Mouse (Mus musculus) MEL (cell line): ENCODE measurements at regions not wholly inside any gene's neighbourhood (a gene's known extent, or its start where the extent isn't known, plus 50 kb on each side); places are given as distances from the start of the nearest gene placed in this dataset.

Experiments used
- DNase-seq: peaks from one replicate; pipeline ENCODE4 v3.0.0; 2011; ENCODE audit warnings: low read depth, low spot score
- H3K27ac ChIP-seq: 2 replicates; pipeline ENCODE4 v1.5.1; 2012; ENCODE audit warnings: low read depth, mild to moderate bottlenecking, control low read depth, low read length, moderate library complexity; ENCODE audit not compliant: control insufficient read depth
- H3K27me3 ChIP-seq, 2 experiments: fragments of 150-350 bp in 1 of 2; sonication (generic) in 1 of 2; 2 replicates each; pipeline ENCODE4 v1.6.1; 2012; ENCODE audit warnings: low read length in 2 of 2, mild to moderate bottlenecking in 2 of 2, improper control_type of control experiment in 1 of 2, moderate library complexity in 1 of 2; ENCODE audit not compliant: insufficient read depth in 2 of 2, control insufficient read depth in 1 of 2
- H3K36me3 ChIP-seq, 2 experiments: 2 replicates each; pipeline ENCODE4 v1.6.1; 2012 to 2014; ENCODE audit warnings: low read length in 2 of 2, improper control_type of control experiment in 1 of 2, inconsistent platforms in 1 of 2, mild to moderate bottlenecking in 1 of 2; ENCODE audit not compliant: insufficient read depth in 2 of 2, control insufficient read depth in 1 of 2
- H3K4me1 ChIP-seq, 2 experiments: fragments of 150-350 bp in 1 of 2; sonication (generic) in 1 of 2; 2 replicates each; pipeline ENCODE4 v1.6.1; 2012; ENCODE audit warnings: low read length in 2 of 2, improper control_type of control experiment in 1 of 2, mild to moderate bottlenecking in 1 of 2; ENCODE audit not compliant: insufficient read depth in 2 of 2, control insufficient read depth in 1 of 2
- H3K4me3 ChIP-seq, 2 experiments: fragments of 150-350 bp in 1 of 2; sonication (generic) in 1 of 2; 2 replicates each; pipeline ENCODE4 v1.5.1; 2012; ENCODE audit warnings: low read depth in 2 of 2, low read length in 2 of 2, mild to moderate bottlenecking in 2 of 2, moderate library complexity in 2 of 2, control low read depth in 1 of 2, improper control_type of control experiment in 1 of 2; ENCODE audit not compliant: control insufficient read depth in 1 of 2, insufficient read depth in 1 of 2
- H3K79me2 ChIP-seq: 2 replicates; pipeline ENCODE4 v1.6.1; 2012; ENCODE audit warnings: mild to moderate bottlenecking, low read length, moderate library complexity; ENCODE audit not compliant: control insufficient read depth, poor library complexity, insufficient read depth
- H3K9ac ChIP-seq: 2 replicates; pipeline ENCODE4 v1.6.1; 2012; ENCODE audit warnings: low read depth, mild to moderate bottlenecking, control low read depth, low read length, moderate library complexity; ENCODE audit not compliant: control insufficient read depth, poor library complexity, severe bottlenecking
- H3K9me3 ChIP-seq: fragments of 150-350 bp; sonication (generic); replicated peaks from 2 replicates; pipeline ENCODE4 v1.6.1; 2012; ENCODE audit warnings: mild to moderate bottlenecking, low read length, improper control_type of control experiment, moderate library complexity; ENCODE audit not compliant: insufficient read depth
- CHD1 ChIP-seq: IDR thresholded peaks from 2 replicates; pipeline ENCODE4 v1.6.1; 2012; ENCODE audit warnings: low read depth, mild to moderate bottlenecking, inconsistent platforms, low read length, improper control_type of control experiment
- CHD2 ChIP-seq: IDR thresholded peaks from 2 replicates; pipeline ENCODE4 v1.6.1; 2011; ENCODE audit warnings: low read length, improper control_type of control experiment
- ETS1 ChIP-seq: IDR thresholded peaks from 2 replicates; pipeline ENCODE4 v1.6.1; 2012; ENCODE audit warnings: low read depth, mild to moderate bottlenecking, inconsistent platforms, low read length, improper control_type of control experiment, moderate library complexity
- GABPA ChIP-seq: IDR thresholded peaks from 2 replicates; pipeline ENCODE4 v1.6.1; 2012; ENCODE audit warnings: low read depth, mild to moderate bottlenecking, inconsistent platforms, low read length, improper control_type of control experiment, moderate library complexity
- JUND ChIP-seq: IDR thresholded peaks from 2 replicates; pipeline ENCODE4 v1.6.1; 2011; ENCODE audit warnings: low read depth, mild to moderate bottlenecking, improper control_type of control experiment, low read length
- KAT2A ChIP-seq: conservative IDR thresholded peaks from 2 replicates; pipeline ENCODE4 v1.6.1; 2012; ENCODE audit warnings: low read depth, low read length, improper control_type of control experiment, inconsistent platforms
- MAFK ChIP-seq: IDR thresholded peaks from 2 replicates; pipeline ENCODE4 v1.6.1; 2011; ENCODE audit warnings: low read depth, mild to moderate bottlenecking, low read length, improper control_type of control experiment, borderline replicate concordance
- MAZ ChIP-seq: IDR thresholded peaks from 2 replicates; pipeline ENCODE4 v1.6.1; 2012; ENCODE audit warnings: low read depth, mild to moderate bottlenecking, inconsistent platforms, low read length, improper control_type of control experiment
- MYB ChIP-seq: IDR thresholded peaks from 2 replicates; pipeline ENCODE4 v1.6.1; 2011; ENCODE audit warnings: mild to moderate bottlenecking, low read depth, low read length, improper control_type of control experiment
- MYC ChIP-seq: IDR thresholded peaks from 2 replicates; pipeline ENCODE4 v1.6.1; 2011; ENCODE audit warnings: low read depth, mild to moderate bottlenecking, low read length, improper control_type of control experiment, moderate library complexity
- NELFE ChIP-seq: IDR thresholded peaks from 2 replicates; pipeline ENCODE4 v1.6.1; 2011; ENCODE audit warnings: low read depth, low read length, improper control_type of control experiment
- NRF1 ChIP-seq: IDR thresholded peaks from 2 replicates; pipeline ENCODE4 v1.6.1; 2014; ENCODE audit warnings: low read depth, mild to moderate bottlenecking, inconsistent platforms, low read length, improper control_type of control experiment, moderate library complexity; ENCODE audit not compliant: poor library complexity, insufficient read depth, severe bottlenecking
- POLR2AphosphoS2 ChIP-seq: IDR thresholded peaks from 2 replicates; pipeline ENCODE4 v1.6.1; 2011; ENCODE audit warnings: low read length, improper control_type of control experiment
- POLR2AphosphoS5 ChIP-seq: IDR thresholded peaks from 2 replicates; pipeline ENCODE4 v1.6.1; 2012; ENCODE audit warnings: low read depth, borderline replicate concordance, mild to moderate bottlenecking, inconsistent platforms, low read length, moderate library complexity, mixed read lengths
- RAD21 ChIP-seq: IDR thresholded peaks from 2 replicates; pipeline ENCODE4 v1.6.1; 2011; ENCODE audit warnings: mild to moderate bottlenecking, low read depth, low read length, improper control_type of control experiment
- RCOR1 ChIP-seq: IDR thresholded peaks from 2 replicates; pipeline ENCODE4 v1.6.1; 2012; ENCODE audit warnings: low read depth, mild to moderate bottlenecking, inconsistent platforms, low read length, improper control_type of control experiment
- SMC3 ChIP-seq: IDR thresholded peaks from 2 replicates; pipeline ENCODE4 v1.6.1; 2011; ENCODE audit warnings: low read depth, low read length, improper control_type of control experiment
- TAL1 ChIP-seq: IDR thresholded peaks from 2 replicates; pipeline ENCODE4 v1.6.1; 2012; ENCODE audit warnings: mild to moderate bottlenecking, inconsistent platforms, low read length, moderate library complexity, mixed read lengths
- TBP ChIP-seq: IDR thresholded peaks from 2 replicates; pipeline ENCODE4 v1.8.0; 2011; ENCODE audit warnings: low read depth, low read length, improper control_type of control experiment
- UBTF ChIP-seq: IDR thresholded peaks from 2 replicates; pipeline ENCODE4 v1.6.1; 2012; ENCODE audit warnings: low read depth, mild to moderate bottlenecking, inconsistent platforms, low read length, improper control_type of control experiment, moderate library complexity, borderline replicate concordance; ENCODE audit not compliant: insufficient read depth
- USF1 ChIP-seq: IDR thresholded peaks from 2 replicates; pipeline ENCODE4 v1.6.1; 2014; ENCODE audit warnings: low read depth, mild to moderate bottlenecking, inconsistent platforms, low read length, improper control_type of control experiment, moderate library complexity
- USF2 ChIP-seq, 2 experiments: IDR thresholded peaks; 2 replicates each; pipeline ENCODE4 v1.6.1; 2011 to 2012; ENCODE audit warnings: improper control_type of control experiment in 2 of 2, low read length in 2 of 2, borderline replicate concordance in 1 of 2, inconsistent platforms in 1 of 2, low read depth in 1 of 2, mild to moderate bottlenecking in 1 of 2; ENCODE audit not compliant: insufficient read depth in 1 of 2
- ZC3H11A ChIP-seq: IDR thresholded peaks from 2 replicates; pipeline ENCODE4 v1.6.1; 2012; ENCODE audit warnings: low read depth, mild to moderate bottlenecking, inconsistent platforms, low read length, improper control_type of control experiment
- ZKSCAN1 ChIP-seq: IDR thresholded peaks from 2 replicates; pipeline ENCODE4 v1.6.1; 2012; ENCODE audit warnings: low read depth, mild to moderate bottlenecking, inconsistent platforms, low read length, improper control_type of control experiment, moderate library complexity
- ZMIZ1 ChIP-seq: IDR thresholded peaks from 2 replicates; pipeline ENCODE4 v1.6.1; 2012; ENCODE audit warnings: low read depth, mild to moderate bottlenecking, inconsistent platforms, low read length, improper control_type of control experiment, moderate library complexity

DNA sequence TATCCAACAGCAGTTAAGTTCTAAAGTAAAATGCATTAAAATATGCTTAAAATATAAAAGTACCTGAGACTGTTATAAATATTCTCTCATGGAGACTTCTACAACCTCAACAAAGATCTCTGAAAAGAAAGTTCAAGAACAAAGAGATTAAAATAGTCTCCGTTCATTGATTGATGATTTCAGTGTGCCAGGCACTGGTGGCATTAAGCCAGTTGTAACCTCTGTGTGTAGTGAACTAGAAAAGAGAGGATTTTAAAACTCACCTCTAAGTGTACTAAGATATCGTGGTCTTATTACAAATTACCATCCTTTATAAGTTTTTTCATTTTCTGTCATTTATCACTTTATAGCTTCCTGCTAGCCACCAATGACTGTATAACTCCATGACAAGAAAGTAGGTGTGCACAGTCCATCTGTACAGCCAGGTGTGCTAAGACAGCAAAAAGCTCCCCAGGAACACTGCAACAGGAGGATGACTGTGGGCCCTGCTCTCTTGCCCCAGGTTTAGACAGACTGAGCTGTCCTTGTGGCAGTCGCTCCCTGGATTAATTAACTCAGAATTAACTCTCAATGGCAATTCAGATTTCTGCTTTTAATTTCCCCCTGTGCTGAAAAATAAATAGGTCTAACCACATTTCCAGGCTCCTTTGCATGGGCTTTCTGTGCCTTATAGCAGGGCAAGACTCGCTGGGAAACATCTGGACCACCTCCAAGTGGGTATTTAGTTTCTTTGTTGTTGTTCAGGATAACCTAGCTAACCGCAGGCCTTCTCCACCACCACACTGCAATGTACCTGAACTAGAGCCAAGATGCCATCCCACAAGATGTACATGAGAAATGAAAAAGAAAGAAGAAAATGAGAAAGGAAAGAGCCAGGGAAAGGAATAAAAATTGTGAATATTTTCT is 161.0 kb upstream of the Thbs1 start:
- no peak for DNase-seq
- Histone ChIP-seq H3K4me3 (no peak overlapping the region), H3K79me2 (no peaks in the 10 kb centered on the region), H3K4me1 (no peaks in the 10 kb centered on the region), H3K27ac (no peak overlapping the region), H3K27me3 (no peaks in the 10 kb centered on the region), H3K9ac (no peak overlapping the region), H3K9me3 (no peaks in the 10 kb centered on the region), H3K36me3 (no peaks in the 10 kb centered on the region)
- TF ChIP-seq MYB = no peak
- TF ChIP-seq JUND = no peak
- TF ChIP-seq POLR2AphosphoS2 = no peak
- no peak for TF ChIP-seq ETS1
- no peak for TF ChIP-seq RAD21
- TF ChIP-seq TAL1 = no peak
- no peak for TF ChIP-seq NELFE
- no peak for TF ChIP-seq MAFK
- no peak for TF ChIP-seq KAT2A
- no peak for TF ChIP-seq USF1
- TF ChIP-seq UBTF = no peak
- TF ChIP-seq GABPA = no peak
- TF ChIP-seq RCOR1 = no peak
- no peak for TF ChIP-seq ZKSCAN1
- TF ChIP-seq ZC3H11A = no peak

DNA sequence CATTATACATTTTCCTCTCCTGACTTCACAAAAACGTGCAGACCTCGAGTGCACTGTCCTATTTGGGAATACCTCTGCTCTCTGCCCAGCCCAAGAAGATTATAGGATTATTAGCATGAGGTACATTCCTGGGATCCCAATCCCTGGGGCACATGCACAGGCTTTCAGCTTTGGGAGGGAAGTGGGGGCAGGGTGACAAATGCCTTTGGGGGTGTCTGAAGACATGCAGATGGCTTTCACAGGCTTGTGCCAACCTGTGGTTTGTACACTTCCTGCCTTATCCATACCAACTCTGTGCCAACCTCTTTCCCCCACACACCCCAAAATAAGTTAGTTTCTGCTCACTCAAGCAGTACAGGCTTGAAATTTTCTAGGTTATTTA is 160.3 kb upstream of the Thbs1 start:
- H3K9ac ChIP-seq = no peak overlapping the region
- no peak overlapping the region for H3K27ac ChIP-seq
- TF ChIP-seq ZKSCAN1 (no peak), CHD1 (no peak), SMC3 (no peak), TBP (no peak), ZMIZ1 (no peak), USF2 (IDR thresholded peaks at IDR 0.05; ENCODE audit: borderline replicate concordance in 1 of 2, insufficient read depth in 1 of 2, low read depth in 1 of 2, low read length in 2 of 2) (no peak), NELFE (no peak), JUND (no peak), NRF1 (no peak), CHD2 (no peak), TAL1 (no peak), POLR2AphosphoS5 (no peak), MAZ (no peak), MYC (no peak)

More for the DNA sequence above, 160.3 kb upstream of the Thbs1 start:
- H3K9me3 ChIP-seq = no peaks in the 10 kb centered on the region
- H3K4me1 ChIP-seq = no peaks in the 10 kb centered on the region
- H3K36me3 ChIP-seq = no peaks in the 10 kb centered on the region
- H3K27me3 ChIP-seq = no peaks in the 10 kb centered on the region
- DNase-seq = no peak
- H3K4me3 ChIP-seq = no peak overlapping the region
- no peaks in the 10 kb centered on the region for H3K79me2 ChIP-seq
